Mouse (Mus musculus) forebrain, embryonic 13.5 days (tissue): ENCODE results near the gene Cacna2d4. TPM values are rescaled to one million over a fixed set of nuclear protein-coding genes. Genes with fewer than 3 reads are reported as not detected.
"Not testable (repeated sequence)": the region's sequence is repeated elsewhere in the genome, so short reads cannot be mapped to it uniquely, and the experiment has no call there.

Source experiments
- ATAC-seq: fragments of 200-750 bp; cut with Nextera tagmentation; 2 replicates; pipeline ENCODE4 v1.8.0; 2017
- H3K27ac ChIP-seq: fragments of 300-500 bp; sonication (generic); 2 replicates; pipeline ENCODE4 v1.5.1; 2015; ENCODE audit warnings: inconsistent platforms, mild to moderate bottlenecking, moderate library complexity
- H3K27me3 ChIP-seq: fragments of 300-500 bp; sonication (generic); 2 replicates; pipeline ENCODE4 v1.6.1; 2015; ENCODE audit warnings: mild to moderate bottlenecking, inconsistent platforms
- H3K36me3 ChIP-seq: fragments of 300-500 bp; sonication (generic); 2 replicates; pipeline ENCODE4 v1.6.1; 2015; ENCODE audit warnings: mild to moderate bottlenecking, inconsistent platforms; ENCODE audit not compliant: poor library complexity, severe bottlenecking
- H3K4me1 ChIP-seq: fragments of 300-500 bp; sonication (generic); 2 replicates; pipeline ENCODE4 v1.6.1; 2015; ENCODE audit warnings: inconsistent platforms
- H3K4me2 ChIP-seq: fragments of 300-500 bp; sonication (generic); 2 replicates; pipeline ENCODE4 v1.6.1; 2015; ENCODE audit warnings: inconsistent platforms, mild to moderate bottlenecking, moderate library complexity
- H3K4me3 ChIP-seq: fragments of 300-500 bp; sonication (generic); 2 replicates; pipeline ENCODE4 v1.5.1; 2015; ENCODE audit warnings: mild to moderate bottlenecking, inconsistent platforms
- H3K9ac ChIP-seq: fragments of 300-500 bp; sonication (generic); 2 replicates; pipeline ENCODE4 v1.6.1; 2015; ENCODE audit warnings: mild to moderate bottlenecking, inconsistent platforms
- H3K9me3 ChIP-seq: fragments of 300-500 bp; sonication (generic); replicated peaks from 2 replicates; pipeline ENCODE4 v1.6.1; 2016; ENCODE audit warnings: inconsistent platforms
- WGBS: fragments of 180-500 bp; shearing (Covaris S2); methylation state at CpG from one replicate; pipeline ENCODE4 v1.1.7; 2015; 5-methylcytosine and 5-hydroxymethylcytosine counted together
- polyA plus RNA-seq: library from polyadenylated mRNA; unstranded; fragments of >200 nt; fragmentation: Nextera tagmentation; extraction: Ambion mirVana; gene quantifications from 2 replicates; pipeline ENCODE4 v1.2.1, GENCODE M21; 2015

Cacna2d4 gene
- polyA plus RNA-seq, 1 experiment from 2014 or later, result 0.12 TPM

- no peak overlapping the region for H3K9ac ChIP-seq
- H3K4me3 ChIP-seq, result no peak overlapping the region
- H3K9me3 ChIP-seq, result no peaks in the 10 kb centered on the region
- WGBS, result 95% methylated on average over 4 of the region's 4 CpGs
- no peaks in the 10 kb centered on the region for H3K27me3 ChIP-seq
- H3K4me1 ChIP-seq, result peaks cover 39% of the 10 kb centered on the region
- H3K27ac ChIP-seq, result no peak overlapping the region
- no peak for ATAC-seq
- H3K36me3 ChIP-seq, result peaks cover 35% of the 10 kb centered on the region
- H3K4me2 ChIP-seq, result no peak overlapping the region
Measured at GRCm38 (mm10) chr6:119201575-119201974, 34.8 kb upstream of the Cacna2d4 start.

DNA sequence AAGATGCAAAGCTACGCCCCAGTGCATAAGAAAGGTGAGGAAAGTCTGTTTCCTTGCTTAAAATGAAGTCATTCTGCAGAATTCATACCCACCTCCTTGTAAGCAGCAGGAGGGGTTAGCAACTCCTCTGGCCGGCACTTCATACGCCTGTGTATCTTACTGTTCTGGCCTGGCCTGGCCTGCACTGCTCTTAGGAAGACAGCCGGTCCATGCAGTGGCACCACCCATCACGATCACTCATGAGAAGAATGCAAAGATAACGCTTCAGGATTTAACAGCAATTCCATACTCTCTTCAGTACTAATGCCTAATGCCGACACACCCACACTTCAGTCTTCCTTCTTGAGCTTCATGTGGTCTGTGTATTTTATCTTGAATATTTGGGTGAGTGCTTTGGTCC, 32.0 kb upstream of the Cacna2d4 start:
- H3K4me3 ChIP-seq, result no peak overlapping the region
- peaks cover 35% of the 10 kb centered on the region for H3K36me3 ChIP-seq
- H3K9ac ChIP-seq, result no peak overlapping the region
- WGBS, result 92% methylated on average over 7 of the region's 7 CpGs
- no peak overlapping the region for H3K4me2 ChIP-seq
- H3K9me3 ChIP-seq, result no peaks in the 10 kb centered on the region
- H3K27me3 ChIP-seq, result no peaks in the 10 kb centered on the region
- H3K27ac ChIP-seq, result no peak overlapping the region
- H3K4me1 ChIP-seq, result peaks cover 13% of the 10 kb centered on the region
- no peak for ATAC-seq

GRCm38 (mm10) chr6:119204915-119205314, 31.4 kb upstream of the Cacna2d4 start:
- Histone ChIP-seq H3K9ac (no peak overlapping the region), H3K27ac (no peak overlapping the region), H3K27me3 (no peaks in the 10 kb centered on the region), H3K4me1 (peaks cover 7% of the 10 kb centered on the region), H3K4me3 (no peak overlapping the region), H3K9me3 (no peaks in the 10 kb centered on the region), H3K36me3 (peaks cover 35% of the 10 kb centered on the region), H3K4me2 (no peak overlapping the region)
- WGBS, result 55% methylated on average over 3 of the region's 3 CpGs
- no peak for ATAC-seq

- 87% methylated on average over 7 of the region's 7 CpGs for WGBS
- H3K4me2 ChIP-seq, ATAC-seq, H3K9ac ChIP-seq, H3K27me3 ChIP-seq, H3K4me1 ChIP-seq, H3K4me3 ChIP-seq, H3K9me3 ChIP-seq, H3K27ac ChIP-seq: not testable (repeated sequence)
- H3K36me3 ChIP-seq, result peaks cover 32% of the 10 kb centered on the region
Measured at GRCm38 (mm10) chr6:119206006-119206405, 30.3 kb upstream of the Cacna2d4 start.

DNA sequence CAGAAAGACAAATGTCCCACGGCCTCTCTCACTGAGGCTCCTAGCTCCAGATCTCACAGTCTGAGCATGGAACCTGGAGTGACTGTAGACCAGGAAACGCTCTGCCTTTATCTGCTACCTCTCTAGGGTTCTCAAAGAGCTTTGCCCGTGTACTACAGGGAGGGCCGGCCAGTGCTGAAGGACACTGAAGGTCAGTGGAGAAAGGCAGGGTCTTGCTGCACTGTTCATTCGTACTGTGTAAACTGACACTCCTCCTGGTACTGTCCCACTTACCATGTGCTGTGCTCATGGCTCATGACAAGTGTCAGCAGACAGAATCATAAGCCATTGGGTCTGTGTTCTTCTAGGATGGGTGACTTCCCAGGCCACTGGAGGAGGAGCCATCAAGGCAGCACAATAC, 23.0 kb upstream of the Cacna2d4 start:
- Histone ChIP-seq H3K4me3 (no peak overlapping the region), H3K4me2 (no peak overlapping the region), H3K9me3 (no peaks in the 10 kb centered on the region), H3K27ac (no peak overlapping the region), H3K27me3 (no peaks in the 10 kb centered on the region), H3K4me1 (peaks cover 3% of the 10 kb centered on the region; the same call in 1 of the 2 replicates), H3K36me3 (peaks cover 49% of the 10 kb centered on the region), H3K9ac (no peak overlapping the region)
- ATAC-seq, result no peak
- 96% methylated on average over 5 of the region's 5 CpGs for WGBS

GRCm38 (mm10) chr6:119214190-119214589, 22.1 kb upstream of the Cacna2d4 start:
- Histone ChIP-seq H3K27me3 (no peaks in the 10 kb centered on the region), H3K4me2 (no peak overlapping the region), H3K9ac (no peak overlapping the region), H3K9me3 (no peaks in the 10 kb centered on the region), H3K4me3 (no peak overlapping the region), H3K4me1 (peaks cover 3% of the 10 kb centered on the region; the same call in 1 of the 2 replicates), H3K36me3 (peaks cover 49% of the 10 kb centered on the region), H3K27ac (no peak overlapping the region)
- no peak for ATAC-seq
- WGBS, result 84% methylated on average over 6 of the region's 6 CpGs

DNA sequence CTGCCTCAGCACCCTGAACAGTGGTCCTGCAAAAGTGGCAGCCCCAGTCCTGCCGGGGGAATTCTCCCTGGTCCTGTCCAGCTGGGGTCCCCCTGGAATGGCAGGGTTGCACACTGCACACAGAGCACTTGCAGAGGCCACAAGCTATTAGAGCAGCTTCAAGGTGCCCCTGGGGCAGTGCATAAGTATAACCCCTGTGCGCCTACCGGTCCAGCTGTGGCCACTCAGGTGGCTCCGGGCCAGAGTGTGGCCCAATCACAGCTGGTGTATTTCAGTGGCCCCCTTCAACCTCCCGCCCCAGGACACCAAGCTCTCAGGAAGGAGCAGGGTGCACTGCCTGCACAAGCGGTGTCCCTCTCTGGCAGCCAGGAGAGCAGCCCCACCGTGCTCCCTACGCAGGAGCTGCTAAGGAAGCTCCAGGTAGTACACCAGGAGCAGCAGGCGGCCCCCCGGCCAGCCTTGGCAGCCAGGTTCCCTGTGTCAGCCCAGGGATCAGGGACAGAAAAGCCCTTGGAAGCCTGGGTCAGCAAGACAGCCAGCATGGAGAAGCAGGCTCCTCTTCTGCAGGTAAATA, 21.2 kb upstream of the Cacna2d4 start:
- 92% methylated on average over 10 of the region's 10 CpGs for WGBS
- no peaks in the 10 kb centered on the region for H3K27me3 ChIP-seq
- no peak overlapping the region for H3K4me2 ChIP-seq
- peaks cover 55% of the 10 kb centered on the region for H3K36me3 ChIP-seq
- peak overlapping the region; percentile 26; the same call in 1 of the 2 replicates for H3K9ac ChIP-seq
- H3K9me3 ChIP-seq, result no peaks in the 10 kb centered on the region
- no peak overlapping the region for H3K27ac ChIP-seq
- ATAC-seq, result no peak
- H3K4me1 ChIP-seq, result peaks cover 3% of the 10 kb centered on the region; the same call in 1 of the 2 replicates
- H3K4me3 ChIP-seq, result no peak overlapping the region

GRCm38 (mm10) chr6:119217661-119218060, 18.7 kb upstream of the Cacna2d4 start:
- 72% methylated on average over 4 of the region's 4 CpGs for WGBS
- Histone ChIP-seq H3K4me2 (no peak overlapping the region), H3K9ac (no peak overlapping the region), H3K27ac (no peak overlapping the region), H3K4me3 (no peak overlapping the region), H3K4me1 (peaks cover 7% of the 10 kb centered on the region; the same call in 1 of the 2 replicates), H3K27me3 (no peaks in the 10 kb centered on the region), H3K9me3 (no peaks in the 10 kb centered on the region), H3K36me3 (peaks cover 70% of the 10 kb centered on the region)
- ATAC-seq, result no peak

- Histone ChIP-seq H3K4me1 (peaks cover 7% of the 10 kb centered on the region; the same call in 1 of the 2 replicates), H3K9me3 (no peaks in the 10 kb centered on the region), H3K4me3 (no peak overlapping the region), H3K27me3 (no peaks in the 10 kb centered on the region), H3K27ac (no peak overlapping the region), H3K4me2 (no peak overlapping the region), H3K36me3 (peaks cover 65% of the 10 kb centered on the region), H3K9ac (no peak overlapping the region)
- 71% methylated on average over 5 of the region's 5 CpGs for WGBS
- no peak for ATAC-seq
Measured at GRCm38 (mm10) chr6:119218591-119218990, 17.7 kb upstream of the Cacna2d4 start.

DNA sequence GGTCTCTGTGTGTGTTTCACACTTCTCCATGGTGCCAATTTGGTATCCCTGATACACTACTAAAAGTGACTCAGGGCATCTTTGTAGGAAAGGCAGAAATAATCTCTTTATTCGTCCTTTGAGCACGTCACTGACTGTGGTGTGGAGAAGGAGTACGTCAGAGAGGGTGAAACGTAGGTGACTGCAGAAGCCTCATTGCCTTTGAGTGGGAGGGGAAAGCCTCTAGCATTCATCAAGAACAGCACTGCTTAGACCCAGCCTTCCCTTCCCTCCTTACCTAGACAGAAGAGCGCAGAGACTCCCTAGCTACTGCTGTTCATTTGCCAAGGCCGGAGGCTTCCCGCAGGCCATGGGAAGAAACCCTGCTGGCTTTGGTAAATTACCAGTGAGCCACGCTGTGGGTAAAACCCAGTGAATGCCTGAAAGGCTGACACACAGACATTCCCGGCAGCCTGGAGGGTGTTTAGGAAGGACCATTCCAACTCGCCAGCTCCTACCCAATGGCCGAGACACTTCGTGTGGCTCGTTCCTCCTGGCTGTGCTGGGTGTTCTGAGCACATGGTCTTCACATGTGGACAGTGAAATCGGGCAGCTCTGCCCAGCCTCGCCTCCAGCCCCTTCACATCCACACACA, 17.0 kb upstream of the Cacna2d4 start:
- H3K36me3 ChIP-seq, result peaks cover 60% of the 10 kb centered on the region
- WGBS, result 75% methylated on average over 15 of the region's 15 CpGs
- no peak overlapping the region for H3K4me2 ChIP-seq
- no peak overlapping the region for H3K27ac ChIP-seq
- no peak overlapping the region for H3K4me3 ChIP-seq
- no peak overlapping the region for H3K9ac ChIP-seq
- H3K27me3 ChIP-seq, result no peaks in the 10 kb centered on the region
- H3K4me1 ChIP-seq, result peaks cover 11% of the 10 kb centered on the region
- ATAC-seq, result no peak
- no peaks in the 10 kb centered on the region for H3K9me3 ChIP-seq

DNA sequence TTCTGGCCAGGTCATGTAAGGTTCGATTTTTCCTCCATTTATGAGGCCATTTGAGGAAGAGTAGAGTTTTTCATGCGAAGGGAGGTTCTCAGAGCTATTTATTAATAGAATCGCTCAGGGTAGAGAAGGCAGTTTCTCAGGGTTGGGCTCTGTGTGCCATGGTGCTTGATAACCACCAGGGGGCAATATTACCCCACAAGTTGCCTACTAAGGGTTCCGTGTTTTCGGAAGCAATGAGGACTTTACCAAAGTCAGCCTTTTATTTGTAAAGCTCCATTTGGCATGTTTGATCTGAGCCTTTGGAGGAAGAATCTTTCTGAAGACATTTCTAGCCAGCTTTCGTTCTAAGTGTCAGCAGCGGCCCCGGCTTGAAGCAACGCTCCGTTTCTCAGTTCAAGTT, 16.0 kb upstream of the Cacna2d4 start:
- H3K36me3 ChIP-seq, result peaks cover 50% of the 10 kb centered on the region
- H3K4me1 ChIP-seq, result peaks cover 21% of the 10 kb centered on the region
- WGBS, result 53% methylated on average over 10 of the region's 10 CpGs
- no peak overlapping the region for H3K4me2 ChIP-seq
- no peak overlapping the region for H3K27ac ChIP-seq
- H3K27me3 ChIP-seq, result no peaks in the 10 kb centered on the region
- H3K4me3 ChIP-seq, result no peak overlapping the region
- ATAC-seq, result peak; percentile 80
- H3K9ac ChIP-seq, result no peak overlapping the region
- no peaks in the 10 kb centered on the region for H3K9me3 ChIP-seq

GRCm38 (mm10) chr6:119224451-119225195, 11.7 kb upstream of the Cacna2d4 start:
- Histone ChIP-seq H3K4me2 (peak overlapping the region; percentile 25; the same call in 1 of the 2 replicates), H3K27me3 (no peaks in the 10 kb centered on the region), H3K36me3 (peaks cover 25% of the 10 kb centered on the region), H3K4me3 (no peak overlapping the region), H3K9ac (peak overlapping the region; percentile 21; the same call in 1 of the 2 replicates), H3K9me3 (no peaks in the 10 kb centered on the region), H3K4me1 (peaks cover 22% of the 10 kb centered on the region), H3K27ac (peak overlapping the region; percentile 63)
- 42% methylated on average over 13 of the region's 13 CpGs for WGBS
- ATAC-seq, result peak; percentile 61
